Mouse (Mus musculus): ENCODE data around the gene H1foo. TPM values are rescaled to one million over a fixed set of nuclear protein-coding genes. Genes with fewer than 3 reads are reported as not detected.

H1foo gene
- polyA plus RNA-seq, 1 experiment from 2014 or later = not detected

GRCm38 (mm10) chr6:115991108-115991880, 46.6 kb downstream of the H1foo start:
- ATAC-seq = no peak
- Histone ChIP-seq H3K36me3 (ENCODE audit: poor library complexity, severe bottlenecking) (no peaks in the 10 kb centered on the region), H3K27me3 (peaks cover 50% of the 10 kb centered on the region), H3K9me3 (replicated peaks) (no peaks in the 10 kb centered on the region), H3K4me2 (peak overlapping the region; percentile 85), H3K9ac (peak overlapping the region; percentile 39; the same call in 1 of the 2 replicates), H3K4me3 (peak overlapping the region; percentile 56), H3K27ac (no peak overlapping the region), H3K4me1 (peaks cover 44% of the 10 kb centered on the region)
- 30% methylated on average over 12 of the region's 13 CpGs for WGBS

GRCm38 (mm10) chr6:115991881-115992620, 47.3 kb downstream of the H1foo start:
- Histone ChIP-seq H3K4me1 (peaks cover 37% of the 10 kb centered on the region), H3K4me3 (peak overlapping the region; percentile 56), H3K9me3 (replicated peaks) (no peaks in the 10 kb centered on the region), H3K9ac (peak overlapping the region; percentile 39), H3K4me2 (peak overlapping the region; percentile 85), H3K27ac (no peak overlapping the region), H3K27me3 (peaks cover 51% of the 10 kb centered on the region), H3K36me3 (ENCODE audit: poor library complexity, severe bottlenecking) (no peaks in the 10 kb centered on the region)
- no peak for ATAC-seq
- WGBS = 28% methylated on average over 10 of the region's 10 CpGs

- no peak for ATAC-seq
- 44% methylated on average over 6 of the region's 6 CpGs for WGBS
Observed at GRCm38 (mm10) chr6:115992981-115993380, 48.2 kb downstream of the H1foo start.

DNA sequence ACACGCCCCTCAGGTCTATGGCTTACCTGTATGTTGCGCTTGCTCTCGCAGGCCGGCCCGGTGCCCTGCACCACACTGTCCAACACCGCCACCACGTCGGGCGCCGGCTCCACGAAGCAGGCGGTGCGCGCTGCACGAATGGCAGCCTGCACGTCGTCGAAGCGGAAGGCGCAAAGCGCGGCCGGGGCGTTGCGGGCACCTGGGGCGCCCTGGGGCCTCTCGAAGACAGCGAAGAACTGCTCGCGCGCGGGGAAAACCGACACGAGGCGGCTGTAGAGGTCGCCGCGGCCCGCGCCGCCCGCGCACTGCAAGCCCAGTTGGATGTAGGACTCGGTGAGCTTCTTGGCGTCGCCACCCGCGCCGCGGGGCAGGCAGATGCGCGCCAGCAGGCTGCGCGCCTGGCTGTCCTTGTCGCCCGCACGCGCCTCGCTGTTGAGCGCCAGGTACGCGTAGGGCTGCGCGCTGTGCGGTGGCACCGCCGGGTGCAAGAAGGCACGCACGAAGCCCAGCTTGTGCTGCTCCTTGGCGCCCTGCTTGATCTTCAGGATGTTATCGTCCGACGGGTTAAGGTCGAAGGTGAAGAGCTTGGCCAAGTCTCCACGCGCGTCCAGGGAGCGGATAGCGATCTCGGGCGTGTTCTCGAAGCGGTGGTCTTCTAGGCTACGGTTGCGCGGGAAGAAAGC, 48.9 kb downstream of the H1foo start:
- peak; percentile 36 for ATAC-seq
- 2% methylated on average over 77 of the region's 86 CpGs for WGBS
- H3K4me1 ChIP-seq = peaks cover 29% of the 10 kb centered on the region
- no peaks in the 10 kb centered on the region for H3K9me3 ChIP-seq (replicated peaks)
- peak overlapping the region; percentile 85 for H3K4me2 ChIP-seq
- no peaks in the 10 kb centered on the region for H3K36me3 ChIP-seq (ENCODE audit: poor library complexity, severe bottlenecking)
- H3K27ac ChIP-seq = peak overlapping the region; percentile 45
- H3K9ac ChIP-seq = peak overlapping the region; percentile 63
- H3K27me3 ChIP-seq = peaks cover 51% of the 10 kb centered on the region
- peak overlapping the region; percentile 56 for H3K4me3 ChIP-seq

More at GRCm38 (mm10) chr6:115992981-115993380, 48.2 kb downstream of the H1foo start:
- Histone ChIP-seq H3K4me1 (peaks cover 29% of the 10 kb centered on the region), H3K9me3 (replicated peaks) (no peaks in the 10 kb centered on the region), H3K36me3 (ENCODE audit: poor library complexity, severe bottlenecking) (no peaks in the 10 kb centered on the region), H3K9ac (peak overlapping the region; percentile 63), H3K4me2 (peak overlapping the region; percentile 85), H3K27me3 (peaks cover 51% of the 10 kb centered on the region), H3K27ac (no peak overlapping the region), H3K4me3 (peak overlapping the region; percentile 56)

- Histone ChIP-seq H3K27me3 (peaks cover 51% of the 10 kb centered on the region), H3K9ac (peak overlapping the region; percentile 63), H3K4me2 (peak overlapping the region; percentile 85), H3K4me1 (peaks cover 29% of the 10 kb centered on the region), H3K27ac (peak overlapping the region; percentile 3; the same call in 1 of the 2 replicates), H3K9me3 (replicated peaks) (no peaks in the 10 kb centered on the region), H3K36me3 (ENCODE audit: poor library complexity, severe bottlenecking) (no peaks in the 10 kb centered on the region), H3K4me3 (peak overlapping the region; percentile 56)
- WGBS = 1% methylated on average over 89 of the region's 93 CpGs
- ATAC-seq = no peak
Observed at GRCm38 (mm10) chr6:115994146-115994876, 49.6 kb downstream of the H1foo start.

DNA sequence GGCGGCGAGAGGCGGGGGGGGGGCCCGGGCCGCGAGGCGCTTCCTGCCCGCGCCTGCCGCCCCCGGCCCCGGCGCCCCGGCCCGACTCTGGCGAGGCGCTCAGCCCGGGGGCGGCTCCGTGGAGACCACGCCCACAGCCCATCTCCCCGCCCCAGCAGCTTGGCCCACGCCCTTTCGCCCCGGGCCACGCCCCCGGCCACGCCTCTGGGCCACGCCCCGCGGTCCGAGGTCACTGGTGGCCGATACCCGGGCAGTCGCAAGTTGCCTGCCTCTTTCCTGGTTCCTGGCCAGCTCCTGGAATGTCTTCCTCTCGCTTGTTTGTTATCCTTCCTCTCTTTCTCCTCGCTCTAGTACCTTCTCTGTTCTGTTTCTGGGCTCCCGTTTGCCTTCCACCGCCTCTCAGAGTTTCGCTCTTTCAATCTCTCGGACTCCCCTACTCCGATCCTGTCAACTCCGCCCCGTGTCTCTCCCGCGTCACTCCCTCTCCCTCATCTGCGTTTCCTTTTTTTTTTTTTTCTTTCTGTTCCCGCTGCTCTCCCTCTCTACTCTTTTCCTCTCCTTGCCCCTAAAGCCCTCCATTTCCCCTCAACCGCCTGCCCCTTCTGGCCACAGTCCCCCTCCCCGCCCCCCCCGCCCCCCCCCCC, 50.3 kb downstream of the H1foo start, which contains the start of gene Plxnd1:
Gene Plxnd1, minus strand, starts transcription at position 129 of the 644 bp plus-strand sequence.
- under 1% methylated on average over 37 of the region's 51 CpGs for WGBS
- Histone ChIP-seq H3K4me1 (peaks cover 29% of the 10 kb centered on the region), H3K36me3 (ENCODE audit: poor library complexity, severe bottlenecking) (no peaks in the 10 kb centered on the region), H3K9ac (peak within 1 kb of the TSS; percentile 63), H3K4me2 (peak within 1 kb of the TSS; percentile 85), H3K9me3 (replicated peaks) (no peaks in the 10 kb centered on the region), H3K4me3 (peak within 1 kb of the TSS; percentile 56), H3K27me3 (peaks cover 51% of the 10 kb centered on the region), H3K27ac (peak within 1 kb of the TSS; percentile 45; the same call in 1 of the 2 replicates)
- ATAC-seq = peak; percentile 72

DNA sequence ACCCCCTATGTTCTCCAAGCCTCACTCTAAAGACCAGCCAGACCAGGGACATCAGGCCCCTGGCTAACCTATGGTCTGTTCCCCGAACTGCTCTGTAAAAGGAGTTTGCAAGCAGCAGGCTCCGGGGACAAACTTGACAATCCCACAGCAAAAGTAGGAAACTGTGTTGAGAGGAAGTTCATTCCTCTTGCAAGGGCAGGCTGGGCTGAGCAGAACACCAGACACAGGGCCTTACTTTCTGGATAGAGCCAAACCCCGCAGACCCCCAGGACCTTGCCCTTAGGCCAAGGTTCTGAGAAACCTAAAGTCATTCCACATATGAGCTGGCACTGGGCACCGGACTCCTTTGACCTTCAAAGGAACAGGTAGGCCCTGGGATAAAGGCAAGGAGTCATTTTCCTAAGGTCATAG, 50.8 kb downstream of the H1foo start:
- peak overlapping the region; percentile 85 for H3K4me2 ChIP-seq
- ATAC-seq = no peak
- no peak overlapping the region for H3K9ac ChIP-seq
- H3K27ac ChIP-seq = no peak overlapping the region
- peaks cover 50% of the 10 kb centered on the region for H3K27me3 ChIP-seq
- H3K36me3 ChIP-seq (ENCODE audit: poor library complexity, severe bottlenecking) = no peaks in the 10 kb centered on the region
- no peaks in the 10 kb centered on the region for H3K9me3 ChIP-seq (replicated peaks)
- H3K4me3 ChIP-seq = no peak overlapping the region
- WGBS = 62% methylated on average over 4 of the region's 4 CpGs
- H3K4me1 ChIP-seq = peaks cover 29% of the 10 kb centered on the region

GRCm38 (mm10) chr6:115996171-115996851, 51.6 kb downstream of the H1foo start:
- Histone ChIP-seq H3K4me1 (peaks cover 23% of the 10 kb centered on the region), H3K9me3 (replicated peaks) (no peaks in the 10 kb centered on the region), H3K9ac (no peak overlapping the region), H3K4me2 (no peak overlapping the region), H3K27me3 (peaks cover 42% of the 10 kb centered on the region), H3K36me3 (ENCODE audit: poor library complexity, severe bottlenecking) (no peaks in the 10 kb centered on the region), H3K4me3 (no peak overlapping the region), H3K27ac (no peak overlapping the region)
- no peak for ATAC-seq
- WGBS = 39% methylated on average over 6 of the region's 6 CpGs

GRCm38 (mm10) chr6:115997726-115998311, 53.1 kb downstream of the H1foo start:
- no peak overlapping the region for H3K4me2 ChIP-seq
- H3K9me3 ChIP-seq (replicated peaks) = no peaks in the 10 kb centered on the region
- 26% methylated on average over 3 of the region's 3 CpGs for WGBS
- no peak overlapping the region for H3K9ac ChIP-seq
- H3K27me3 ChIP-seq = peaks cover 27% of the 10 kb centered on the region
- no peak for ATAC-seq
- H3K36me3 ChIP-seq (ENCODE audit: poor library complexity, severe bottlenecking) = no peaks in the 10 kb centered on the region
- H3K4me3 ChIP-seq = no peak overlapping the region
- H3K4me1 ChIP-seq = peaks cover 16% of the 10 kb centered on the region
- H3K27ac ChIP-seq = no peak overlapping the region

DNA sequence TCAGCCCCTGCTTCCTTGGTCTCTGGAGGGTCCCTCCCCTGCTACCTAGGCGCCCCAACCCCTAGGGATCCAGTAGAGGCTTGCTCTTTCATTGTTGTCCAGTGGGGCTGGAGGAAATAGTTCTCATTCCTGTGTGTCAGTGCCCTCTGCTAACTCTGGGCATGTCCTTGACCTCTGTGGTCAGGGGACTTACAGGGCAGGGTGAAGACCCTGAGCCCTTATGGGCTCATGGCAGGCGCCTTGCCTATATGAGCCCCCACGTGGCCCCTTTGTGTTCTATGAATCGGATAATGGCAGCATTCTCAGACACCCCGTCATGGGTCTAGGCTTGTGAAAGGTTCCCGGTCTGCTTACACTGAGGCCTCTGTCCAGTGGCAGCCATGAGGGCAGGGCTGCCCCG, 54.0 kb downstream of the H1foo start:
- Histone ChIP-seq H3K4me1 (peaks cover 8% of the 10 kb centered on the region), H3K9ac (no peak overlapping the region), H3K4me3 (no peak overlapping the region), H3K36me3 (ENCODE audit: poor library complexity, severe bottlenecking) (no peaks in the 10 kb centered on the region), H3K27ac (no peak overlapping the region), H3K27me3 (peaks cover 18% of the 10 kb centered on the region), H3K9me3 (replicated peaks) (no peaks in the 10 kb centered on the region), H3K4me2 (no peak overlapping the region)
- WGBS = 82% methylated on average over 7 of the region's 7 CpGs
- no peak for ATAC-seq

All from forebrain, embryonic 13.5 days (tissue).